Mouse (Mus musculus) heart, adult 2 months (tissue): ENCODE data around the gene Rab3ip.

Experiments used
- CTCF ChIP-seq: fragments of 200-600 bp; IDR thresholded peaks from 2 replicates; pipeline ENCODE4 v1.8.1; 2022; ENCODE audit warnings: antibody characterized with exemption, mild to moderate bottlenecking, moderate library complexity
- POLR2A ChIP-seq: fragments of 200-500 bp; IDR thresholded peaks from 2 replicates; pipeline ENCODE4 v1.6.1; 2011; ENCODE audit warnings: mild to moderate bottlenecking, low read depth, low read length, control low read depth; ENCODE audit not compliant: insufficient read depth

DNA sequence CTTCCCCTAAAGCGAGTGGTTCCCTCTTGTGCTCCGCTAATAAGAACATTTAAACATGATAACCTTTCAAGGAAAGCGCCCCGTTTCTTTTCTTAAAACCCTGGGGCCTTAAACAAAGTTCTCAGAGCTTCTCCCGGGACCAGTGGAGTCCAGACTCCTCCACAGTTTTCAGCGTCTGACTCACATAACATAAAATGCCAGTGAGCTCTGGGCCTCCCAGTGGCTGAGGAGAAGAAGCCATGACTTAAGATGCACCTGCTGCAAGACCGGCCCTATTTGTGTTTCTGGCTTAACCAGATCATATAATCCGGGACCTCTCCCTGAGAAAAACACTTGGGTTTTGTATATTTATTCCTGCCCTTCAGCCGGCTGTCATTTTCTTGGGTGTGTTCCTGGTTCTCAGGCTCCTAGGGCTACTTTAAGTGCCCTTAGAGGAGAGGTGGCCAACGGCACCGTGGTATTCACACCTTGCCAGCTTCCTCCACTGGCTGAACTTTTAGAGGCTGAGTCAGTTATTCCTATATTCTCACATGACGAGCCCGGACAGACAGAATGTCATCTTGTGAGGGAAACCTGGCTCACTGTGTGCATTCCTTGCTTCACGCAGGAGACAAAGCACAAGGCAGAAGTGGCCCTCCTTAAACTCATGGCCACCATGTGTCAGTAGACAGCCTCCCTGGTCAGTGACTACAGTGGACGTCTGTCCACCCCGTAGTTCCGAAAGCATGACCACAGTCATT lies 48.3 kb upstream of the Rab3ip start:
- TF ChIP-seq CTCF (no peak), POLR2A (no peak)
